20 mouse cellular contexts compared by ENCODE assay signal in the genomic region with DNA sequence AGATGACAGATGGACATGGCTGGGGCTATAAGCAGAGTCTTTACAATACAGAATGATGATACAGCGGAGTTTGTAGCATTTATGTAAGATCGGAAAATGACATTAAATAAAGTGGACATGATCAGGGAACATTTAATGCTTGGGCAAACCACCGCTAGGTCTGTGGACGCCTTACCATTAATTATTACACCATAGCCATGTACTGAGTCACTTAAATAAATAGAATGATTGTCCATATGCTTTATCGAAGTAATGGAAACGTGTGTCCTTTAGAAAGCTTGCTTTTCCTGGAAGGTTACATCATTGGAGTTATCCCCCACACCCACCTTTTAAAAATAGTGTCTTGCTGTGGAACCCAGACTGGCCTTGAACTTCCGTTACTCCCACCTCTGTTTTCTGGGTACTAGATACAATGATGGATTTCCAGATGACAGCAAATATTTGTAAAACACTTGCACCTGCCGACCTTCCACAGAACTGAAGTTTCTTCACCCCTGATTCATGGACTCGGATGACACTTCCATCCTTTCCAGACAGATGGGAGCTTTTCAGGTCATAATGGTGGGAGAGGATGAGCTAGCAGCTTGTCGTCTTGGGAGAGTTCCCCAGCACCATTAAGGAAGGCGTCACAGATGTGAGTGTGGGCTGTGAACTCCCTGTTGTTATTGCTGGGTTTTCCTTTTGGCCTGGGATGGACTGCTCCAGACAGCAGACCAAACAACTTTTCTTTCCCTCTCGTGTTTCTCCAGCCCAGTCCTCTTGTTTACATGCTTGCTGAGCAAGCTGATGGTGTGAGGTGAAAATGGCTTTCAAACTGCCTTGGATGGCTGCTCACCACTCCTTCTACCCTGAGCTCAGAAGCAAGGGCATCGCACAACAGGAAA.
DNase-seq lines count a peak whose midpoint lies in the region; ATAC-seq and TF ChIP-seq lines count a peak whose summit lies in the region.
"Had no signal": no experiment of that assay in that cellular context is flagged by ENCODE, and none has a peak within 500 bp of the region (broad histone marks: within the 10 kb centered on the region; RNA-seq: fewer than 3 reads in every experiment).

No protein-coding gene starts in this region.

- H3K4me1 ChIP-seq in lung, embryonic 14.5 days (ENCODE audit: insufficient read depth): peaks cover 5% of the 10 kb centered on the region; the same call in 1 of the 2 replicates
- H3K4me1 ChIP-seq in small intestine, adult 2 months (ENCODE audit: control insufficient read depth, insufficient read depth, insufficient read length, low read length): no peaks in the 10 kb centered on the region
- H3K4me1 ChIP-seq: embryonic facial prominence, embryonic 13.5 days; forebrain, embryonic 12.5 days; heart, embryonic 15.5 days had no signal

- TF ChIP-seq CTCF in lung, embryonic 14.5 days (IDR thresholded peaks at IDR 0.05; ENCODE audit: low read depth): no peak
- TF ChIP-seq CTCF in small intestine, adult 2 months (IDR thresholded peaks at IDR 0.05; ENCODE audit: extremely low read depth, insufficient read length, insufficient replicate concordance, low read depth, low read length): no peak

- no peaks in the 10 kb centered on the region for H3K36me3 ChIP-seq in lung, embryonic 14.5 days (ENCODE audit: insufficient read depth)
- H3K36me3 ChIP-seq in small intestine, adult 2 months (ENCODE audit: control insufficient read depth, insufficient read depth, low read length): no peaks in the 10 kb centered on the region
- H3K36me3 ChIP-seq: embryonic facial prominence, embryonic 13.5 days; forebrain, embryonic 12.5 days; heart, embryonic 15.5 days; hindbrain, embryonic 10.5 days had no signal

- no peak overlapping the region; the same call in 1 of the 2 replicates for H3K27ac ChIP-seq in lung, embryonic 14.5 days (ENCODE audit: low read depth)
- 0 out of 2 replicates have a peak overlapping the region, but pooled peaks have one; percentile 18 for H3K27ac ChIP-seq in small intestine, adult 2 months (ENCODE audit: insufficient read depth, low read depth, low read length)
- H3K27ac ChIP-seq: embryonic facial prominence, embryonic 13.5 days; forebrain, embryonic 12.5 days; heart, adult 2 months; heart, embryonic 15.5 days; hindbrain, embryonic 10.5 days had no signal

- ATAC-seq in lung, embryonic 14.5 days (ENCODE audit: insufficient read depth): peak; percentile 60
- ATAC-seq: forebrain, embryonic 16.5 days had no signal

- WGBS in lung, embryonic 14.5 days: 46% methylated on average over 13 of the region's 13 CpGs
- 69% methylated on average over 13 of the region's 13 CpGs for WGBS in small intestine, adult 2 months

- no peaks in the 10 kb centered on the region for H3K27me3 ChIP-seq in lung, embryonic 14.5 days (ENCODE audit: insufficient read depth, low read length)
- no peaks in the 10 kb centered on the region for H3K27me3 ChIP-seq in small intestine, adult 2 months (ENCODE audit: control insufficient read depth, insufficient read depth, low read length)
- H3K27me3 ChIP-seq: embryonic facial prominence, embryonic 13.5 days; forebrain, embryonic 12.5 days; heart, embryonic 15.5 days had no signal

- H3K4me3 ChIP-seq in lung, embryonic 14.5 days (ENCODE audit: low read depth, low read length): no peak overlapping the region
- H3K4me3 ChIP-seq in small intestine, adult 2 months (ENCODE audit: low read depth, low read length): no peak overlapping the region
- H3K4me3 ChIP-seq: embryonic facial prominence, embryonic 13.5 days; forebrain, embryonic 12.5 days; heart, adult 2 months; heart, embryonic 15.5 days; hindbrain, embryonic 10.5 days had no signal

- peak; percentile 47 for DNase-seq in lung, embryonic 14.5 days
- no peak for DNase-seq in lung, postnatal 14 days
- peak; percentile 64 for DNase-seq in lung, postnatal 10 days
- DNase-seq in lung, adult 18-20 months: no peak
- no peak for DNase-seq in right cerebral cortex, postnatal 4 days
- DNase-seq: adrenal gland, adult 2 months; adrenal gland, postnatal 25 days; cerebellum, adult 18-20 months; cerebellum, adult 9-11 months; cerebellum, postnatal 36 days; gastrocnemius, postnatal 10 days; heart, adult 2 months; heart, postnatal 14 days had no signal

- H3K4me2 ChIP-seq in lung, embryonic 14.5 days: no peak overlapping the region
- H3K4me2 ChIP-seq: embryonic facial prominence, embryonic 13.5 days; forebrain, embryonic 12.5 days; heart, embryonic 11.5 days; heart, embryonic 15.5 days had no signal

- TF ChIP-seq POLR2A in small intestine, adult 2 months (IDR thresholded peaks at IDR 0.05; ENCODE audit: low read depth, low read length): no peak

- no peaks in the 10 kb centered on the region for H3K9me3 ChIP-seq in lung, embryonic 14.5 days (ENCODE audit: low read depth, low read length)
- H3K9me3 ChIP-seq: embryonic facial prominence, embryonic 13.5 days; forebrain, embryonic 12.5 days; heart, embryonic 15.5 days; hindbrain, embryonic 10.5 days had no signal

- no peak overlapping the region for H3K9ac ChIP-seq in lung, embryonic 14.5 days
- H3K9ac ChIP-seq: embryonic facial prominence, embryonic 13.5 days; forebrain, embryonic 12.5 days; heart, embryonic 15.5 days had no signal

Comparison
In these comparisons a context has a peak if more than half of its experiments do, and no peak if none do; other contexts are left out.
1. DNase-seq: peak in lung, embryonic 14.5 days (single experiment) and lung, postnatal 10 days (single experiment); none in lung, postnatal 14 days (single experiment), lung, adult 18-20 months (0 of 2) and right cerebral cortex, postnatal 4 days (single experiment).